Mouse (Mus musculus): ENCODE measurements around the gene Tril.

GRCm38 (mm10) chr6:53812242-53812641, 8.4 kb downstream of the Tril start:
- TF ChIP-seq POLR2A (IDR thresholded peaks at IDR 0.05; ENCODE audit: low read depth, low read length) = no peak
- peak; percentile 33; the same call in 1 of the 2 replicates for TF ChIP-seq CTCF (conservative IDR thresholded peaks at IDR 0.05; ENCODE audit: insufficient read depth, insufficient read length, low read depth, low read length)
